9 mouse cellular contexts compared by ENCODE assay signal in genomic region chr6:52191860-52192550, GRCm38 (mm10). TPM values are rescaled to one million over a fixed set of nuclear protein-coding genes. Genes with fewer than 3 reads are reported as not detected.
DNase-seq lines count a peak whose midpoint lies in the region; ATAC-seq lines count a peak whose summit lies in the region.
"Had no signal": no experiment of that assay in that cellular context is flagged by ENCODE, and none has a peak within 500 bp of the region (broad histone marks: within the 10 kb centered on the region; RNA-seq: fewer than 3 reads in every experiment).

No protein-coding gene starts in this region.

- DNase-seq in layer of hippocampus, adult 11-12 months (ENCODE audit: low spot score): peak; percentile 23
- DNase-seq in layer of hippocampus, adult 8-10 months (ENCODE audit: low spot score in 2 of 2): no peak
- DNase-seq in lung, postnatal 4 days: peak; percentile 91 to 94
- DNase-seq in retina, adult 2 months (ENCODE audit: low read depth, low spot score): peak; percentile 20
- DNase-seq in urinary bladder, postnatal 14 days (ENCODE audit: low spot score): peak; percentile 90

- H3K9ac ChIP-seq in embryonic facial prominence, embryonic 13.5 days: no peak overlapping the region
- H3K9ac ChIP-seq in heart, embryonic 13.5 days: peak overlapping the region; percentile 75
- peak overlapping the region; percentile 77 for H3K9ac ChIP-seq in kidney, embryonic 16.5 days (replicated peaks; ENCODE audit: low read length)

- peaks cover 11% of the 10 kb centered on the region; the same call in 1 of the 2 replicates for H3K4me1 ChIP-seq in embryonic facial prominence, embryonic 13.5 days
- H3K4me1 ChIP-seq in heart, embryonic 13.5 days: peaks cover 20% of the 10 kb centered on the region
- H3K4me1 ChIP-seq in kidney, embryonic 16.5 days (ENCODE audit: insufficient read depth, low read length): peaks cover 91% of the 10 kb centered on the region

- no peak overlapping the region for H3K27ac ChIP-seq in embryonic facial prominence, embryonic 13.5 days
- peak overlapping the region; percentile 42 for H3K27ac ChIP-seq in heart, embryonic 13.5 days (replicated peaks)
- H3K27ac ChIP-seq in kidney, embryonic 16.5 days (ENCODE audit: low read length): peak overlapping the region; percentile 91

- peak overlapping the region; percentile 76 for H3K4me2 ChIP-seq in embryonic facial prominence, embryonic 13.5 days
- peak overlapping the region; percentile 78 for H3K4me2 ChIP-seq in heart, embryonic 13.5 days
- H3K4me2 ChIP-seq in kidney, embryonic 16.5 days (replicated peaks; ENCODE audit: low read depth, low read length): peak overlapping the region; percentile 97

- H3K27me3 ChIP-seq in embryonic facial prominence, embryonic 13.5 days: peaks cover 100% of the 10 kb centered on the region
- H3K27me3 ChIP-seq in heart, embryonic 13.5 days (replicated peaks): peaks cover 99% of the 10 kb centered on the region
- H3K27me3 ChIP-seq in kidney, embryonic 16.5 days (ENCODE audit: insufficient read depth, low read length): no peaks in the 10 kb centered on the region
- H3K27me3 ChIP-seq: CH12.LX had no signal

- under 1% methylated on average over 44 of the region's 55 CpGs for WGBS in embryonic facial prominence, embryonic 13.5 days
- WGBS in heart, embryonic 13.5 days: 1% methylated on average over 37 of the region's 55 CpGs
- under 1% methylated on average over 46 of the region's 55 CpGs for WGBS in kidney, embryonic 16.5 days

- no peak for ATAC-seq in embryonic facial prominence, embryonic 13.5 days (ENCODE audit: insufficient number of reproducible peaks, insufficient read depth, low FRiP score, low TSS enrichment, low read depth)
- no peak for ATAC-seq in heart, embryonic 13.5 days (ENCODE audit: extremely low read depth, insufficient number of reproducible peaks, low FRiP score, low TSS enrichment)
- peak; percentile 54 for ATAC-seq in kidney, embryonic 16.5 days (ENCODE audit: low FRiP score, low TSS enrichment)

- no peaks in the 10 kb centered on the region for H3K36me3 ChIP-seq in embryonic facial prominence, embryonic 13.5 days
- no peaks in the 10 kb centered on the region for H3K36me3 ChIP-seq in heart, embryonic 13.5 days
- H3K36me3 ChIP-seq in kidney, embryonic 16.5 days (ENCODE audit: insufficient read depth, low read length): 0 out of 2 replicates have a peak, but pooled peaks cover 2% of the 10 kb centered on the region

- H3K4me3 ChIP-seq in embryonic facial prominence, embryonic 13.5 days: peak overlapping the region; percentile 47
- peak overlapping the region; percentile 59 for H3K4me3 ChIP-seq in heart, embryonic 13.5 days
- peak overlapping the region; percentile 66 for H3K4me3 ChIP-seq in kidney, embryonic 16.5 days (ENCODE audit: low read length)

- H3K9me3 ChIP-seq in embryonic facial prominence, embryonic 13.5 days: no peaks in the 10 kb centered on the region
- H3K9me3 ChIP-seq in heart, embryonic 13.5 days: no peaks in the 10 kb centered on the region
- no peaks in the 10 kb centered on the region for H3K9me3 ChIP-seq in kidney, embryonic 16.5 days (ENCODE audit: low read length)

RNA-seq across cellular contexts. Expression of gene Hoxa4, which starts 0.5 kb away (rescaled TPM):
- total RNA-seq in layer of hippocampus, adult 8-10 months (2022): not detected
- 0.46 TPM in 1 of 2 replicates, not detected in the other for polyA plus RNA-seq in embryonic facial prominence, embryonic 13.5 days (2015; fragmentation: Nextera tagmentation; extraction: Ambion mirVana)
- 0.71 and 0.74 TPM in 2 replicates for polyA plus RNA-seq in heart, embryonic 13.5 days (2015; fragmentation: Nextera tagmentation; extraction: Ambion mirVana)
- 1.2 and 1.4 TPM in 2 replicates for polyA plus RNA-seq in kidney, embryonic 16.5 days (2015; fragmentation: Nextera tagmentation; extraction: Ambion mirVana)
- total RNA-seq: CH12.LX had no signal

RNA-seq across cellular contexts. Expression of gene Hoxa5, which starts 12.4 kb away (rescaled TPM):
- not detected for total RNA-seq in layer of hippocampus, adult 8-10 months (2022)
- 0.18 and 4.8 TPM in 2 replicates for polyA plus RNA-seq in embryonic facial prominence, embryonic 13.5 days (2015; fragmentation: Nextera tagmentation; extraction: Ambion mirVana)
- polyA plus RNA-seq in heart, embryonic 13.5 days (2015; fragmentation: Nextera tagmentation; extraction: Ambion mirVana): 3.6 and 5.9 TPM in 2 replicates
- 9.0 and 9.5 TPM in 2 replicates for polyA plus RNA-seq in kidney, embryonic 16.5 days (2015; fragmentation: Nextera tagmentation; extraction: Ambion mirVana)

RNA-seq across cellular contexts. Expression of gene 5730596B20Rik, which starts 14.7 kb away (rescaled TPM):
- not detected for total RNA-seq in layer of hippocampus, adult 8-10 months (2022)
- 0.08 TPM in 1 of 2 replicates, not detected in the other for polyA plus RNA-seq in embryonic facial prominence, embryonic 13.5 days (2015; fragmentation: Nextera tagmentation; extraction: Ambion mirVana)
- polyA plus RNA-seq in heart, embryonic 13.5 days (2015; fragmentation: Nextera tagmentation; extraction: Ambion mirVana): 0.15 and 0.33 TPM in 2 replicates
- 1.7 and 2.5 TPM in 2 replicates for polyA plus RNA-seq in kidney, embryonic 16.5 days (2015; fragmentation: Nextera tagmentation; extraction: Ambion mirVana)
- total RNA-seq: CH12.LX had no signal

RNA-seq across cellular contexts. Expression of gene Hoxa6, which starts 16.5 kb away (rescaled TPM):
- total RNA-seq in layer of hippocampus, adult 8-10 months (2022): not detected
- polyA plus RNA-seq in embryonic facial prominence, embryonic 13.5 days (2015; fragmentation: Nextera tagmentation; extraction: Ambion mirVana): 0.81 TPM in 1 of 2 replicates, not detected in the other
- 0.40 TPM in 1 of 2 replicates, not detected in the other for polyA plus RNA-seq in heart, embryonic 13.5 days (2015; fragmentation: Nextera tagmentation; extraction: Ambion mirVana)
- polyA plus RNA-seq in kidney, embryonic 16.5 days (2015; fragmentation: Nextera tagmentation; extraction: Ambion mirVana): 2.9 and 3.8 TPM in 2 replicates

RNA-seq across cellular contexts. Expression of gene Hoxa3, which starts 21.1 kb away (rescaled TPM):
- total RNA-seq in layer of hippocampus, adult 8-10 months (2022): not detected
- polyA plus RNA-seq in embryonic facial prominence, embryonic 13.5 days (2015; fragmentation: Nextera tagmentation; extraction: Ambion mirVana): 0.52 TPM in 1 of 2 replicates, not detected in the other
- 0.99 and 1.2 TPM in 2 replicates for polyA plus RNA-seq in heart, embryonic 13.5 days (2015; fragmentation: Nextera tagmentation; extraction: Ambion mirVana)
- polyA plus RNA-seq in kidney, embryonic 16.5 days (2015; fragmentation: Nextera tagmentation; extraction: Ambion mirVana): 8.2 and 10.8 TPM in 2 replicates

Comparison
In these comparisons a context has a peak if more than half of its experiments do, and no peak if none do; other contexts are left out.
1. DNase-seq: peak in layer of hippocampus, adult 11-12 months (single experiment), lung, postnatal 4 days (2 of 2), retina, adult 2 months (single experiment) and urinary bladder, postnatal 14 days (single experiment); none in layer of hippocampus, adult 8-10 months (0 of 2).
2. Peak in every context shown above with its lines, with median percentiles within 50 percentile points of each other: H3K4me2 ChIP-seq and H3K4me3 ChIP-seq.